Mouse (Mus musculus) embryonic fibroblast, embryonic 13.5 days (primary cell): ENCODE data around the gene Arid3a. TPM values are rescaled to one million over a fixed set of nuclear protein-coding genes. Genes with fewer than 3 reads are reported as not detected.
A peak's percentile ranks its signal among the peaks of the same experiment; 100 is the strongest.

ENCODE experiments used
- H3K27ac ChIP-seq: 2 replicates; pipeline ENCODE4 v1.5.1; 2012; ENCODE audit warnings: low read length, control low read depth, inconsistent platforms; ENCODE audit not compliant: insufficient read depth
- H3K4me1 ChIP-seq: 2 replicates; pipeline ENCODE4 v1.6.1; 2011; ENCODE audit warnings: low read length; ENCODE audit not compliant: control insufficient read depth, insufficient read depth
- H3K4me3 ChIP-seq: 2 replicates; pipeline ENCODE4 v1.5.1; 2011; ENCODE audit warnings: mild to moderate bottlenecking, control low read depth, low read length; ENCODE audit not compliant: insufficient read depth
- CTCF ChIP-seq: IDR thresholded peaks from 2 replicates; pipeline ENCODE4 v1.5.1; 2011; ENCODE audit warnings: mild to moderate bottlenecking, control low read depth, low read length, moderate library complexity, borderline replicate concordance; ENCODE audit not compliant: insufficient read depth
- POLR2A ChIP-seq: IDR thresholded peaks from 2 replicates; pipeline ENCODE4 v1.6.1; 2011; ENCODE audit warnings: low read depth, mild to moderate bottlenecking, control low read depth, low read length, moderate library complexity
- polyA plus RNA-seq: library from polyadenylated mRNA; stranded (reverse); fragments of >200 nt; gene quantifications from 2 replicates; pipeline ENCODE4 v1.2.4, GENCODE M21; 2011; ENCODE audit warnings: low read depth; ENCODE audit not compliant: missing spikeins, insufficient read length

The Arid3a gene
- polyA plus RNA-seq, 1 experiment, result 6.0 TPM

DNA sequence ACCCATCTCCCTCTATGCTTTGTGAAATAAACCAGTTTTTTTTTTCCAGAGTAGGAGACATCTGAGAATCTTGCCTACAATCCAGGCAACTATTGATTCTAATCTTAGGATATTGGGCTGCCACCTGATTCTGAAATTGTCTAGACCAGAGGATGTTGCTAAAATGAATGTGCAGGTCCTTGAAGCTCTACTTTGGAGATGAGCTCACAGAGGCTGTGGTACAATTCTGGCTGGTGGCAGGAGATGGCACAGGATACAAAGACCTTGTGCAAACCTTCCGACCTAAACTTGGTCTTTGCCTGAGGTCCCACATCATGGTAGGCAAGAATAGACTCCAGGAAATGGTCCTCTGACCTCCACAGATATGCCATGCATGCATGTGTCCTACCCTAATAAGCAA is 68.8 kb downstream of the Arid3a start:
- H3K4me3 ChIP-seq, result no peak overlapping the region
- TF ChIP-seq CTCF (no peak), POLR2A (no peak; the same call in 1 of the 2 replicates)
- no peaks in the 10 kb centered on the region for H3K4me1 ChIP-seq
- no peak overlapping the region for H3K27ac ChIP-seq

GRCm38 (mm10) chr10:79996272-79997033 is 69.6 kb downstream of the Arid3a start, which contains the start of gene Abca7:
Abca7 (plus strand) TSS chr10:79996494.
- no peak for TF ChIP-seq CTCF
- TF ChIP-seq POLR2A, result peak; percentile 64
- Histone ChIP-seq H3K4me1 (no peaks in the 10 kb centered on the region), H3K27ac (peak within 1 kb of the TSS; percentile 42), H3K4me3 (peak within 1 kb of the TSS; percentile 59)

- H3K27ac ChIP-seq, result peak overlapping the region; percentile 42; the same call in 1 of the 2 replicates
- H3K4me1 ChIP-seq, result no peaks in the 10 kb centered on the region
- peak overlapping the region; percentile 59 for H3K4me3 ChIP-seq
- TF ChIP-seq CTCF (no peak), POLR2A (no peak)
Measured at GRCm38 (mm10) chr10:79997034-79997760, 70.4 kb downstream of the Arid3a start.

DNA sequence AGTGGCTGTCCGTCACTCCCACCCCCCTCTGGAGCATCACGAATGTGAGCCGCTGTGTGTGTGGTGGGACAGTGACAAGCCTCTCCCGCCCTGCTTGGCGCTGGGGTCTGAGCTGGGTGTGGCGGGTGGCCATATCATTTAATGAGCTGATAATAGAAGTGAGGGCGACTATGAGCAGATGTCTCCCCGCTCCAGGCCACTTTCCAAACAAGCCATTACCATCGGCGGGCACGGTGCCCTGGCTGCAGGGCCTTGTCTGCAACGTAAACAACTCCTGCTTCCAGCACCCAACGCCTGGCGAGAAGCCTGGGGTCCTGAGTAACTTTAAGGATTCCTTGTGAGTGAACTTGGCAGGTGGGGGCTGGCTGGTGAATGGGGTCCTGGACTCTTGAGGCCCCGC is 71.0 kb downstream of the Arid3a start:
- no peak overlapping the region for H3K27ac ChIP-seq
- peak overlapping the region; percentile 59 for H3K4me3 ChIP-seq
- TF ChIP-seq CTCF (no peak), POLR2A (no peak)
- H3K4me1 ChIP-seq, result no peaks in the 10 kb centered on the region

DNA sequence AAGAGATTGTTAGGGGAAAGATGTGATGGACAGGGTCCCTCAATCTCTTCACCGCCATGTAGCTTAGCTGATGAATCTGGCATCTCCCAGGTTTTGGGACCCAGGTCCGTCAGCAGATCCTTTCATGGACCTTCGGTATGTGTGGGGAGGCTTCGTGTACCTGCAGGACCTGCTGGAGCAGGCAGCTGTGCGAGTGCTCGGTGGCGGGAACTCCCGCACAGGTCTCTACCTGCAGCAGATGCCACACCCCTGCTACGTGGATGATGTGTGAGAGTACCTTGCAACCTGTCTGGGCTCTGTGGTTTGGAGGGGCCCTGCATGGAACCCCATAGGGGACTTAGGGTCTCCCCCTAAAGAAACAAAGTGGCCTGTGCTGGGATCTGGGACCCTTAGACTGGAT is 75.1 kb downstream of the Arid3a start:
- Histone ChIP-seq H3K4me3 (no peak overlapping the region), H3K4me1 (no peaks in the 10 kb centered on the region), H3K27ac (no peak overlapping the region)
- TF ChIP-seq CTCF, result no peak
- no peak for TF ChIP-seq POLR2A

- Histone ChIP-seq H3K4me1 (no peaks in the 10 kb centered on the region), H3K4me3 (no peak overlapping the region), H3K27ac (no peak overlapping the region)
- no peak for TF ChIP-seq POLR2A
- TF ChIP-seq CTCF, result no peak
Measured at GRCm38 (mm10) chr10:80002829-80003228, 76.0 kb downstream of the Arid3a start.

GRCm38 (mm10) chr10:80003374-80004232 is 76.8 kb downstream of the Arid3a start:
- Histone ChIP-seq H3K4me3 (no peak overlapping the region), H3K27ac (no peak overlapping the region), H3K4me1 (no peaks in the 10 kb centered on the region)
- no peak for TF ChIP-seq CTCF
- no peak for TF ChIP-seq POLR2A

GRCm38 (mm10) chr10:80004233-80004705 is 77.4 kb downstream of the Arid3a start:
- H3K4me1 ChIP-seq, result no peaks in the 10 kb centered on the region
- H3K4me3 ChIP-seq, result no peak overlapping the region
- no peak overlapping the region for H3K27ac ChIP-seq
- TF ChIP-seq POLR2A (no peak), CTCF (no peak)

Other genes starting within 250 kb of the Arid3a start
- gene Cdc34, start 244.8 kb upstream of the Arid3a start, polyA plus RNA-seq, result 117 and 149 TPM in 2 replicates
- 0.65 TPM in 1 of 2 replicates, not detected in the other for gene Gzmm, start 238.0 kb upstream of the Arid3a start, polyA plus RNA-seq
- gene Bsg, start 222.6 kb upstream of the Arid3a start, polyA plus RNA-seq, result 766 and 774 TPM in 2 replicates
- gene Hcn2, start 210.4 kb upstream of the Arid3a start, polyA plus RNA-seq, result 0.91 and 1.9 TPM in 2 replicates
- gene Polrmt, start 180.5 kb upstream of the Arid3a start, polyA plus RNA-seq, result 14.9 TPM in 2 replicates
- gene Fgf22, start 172.0 kb upstream of the Arid3a start, polyA plus RNA-seq, result 0.23 TPM in 1 of 2 replicates, not detected in the other
- 38.4 and 39.5 TPM in 2 replicates for gene Rnf126, start 160.1 kb upstream of the Arid3a start, polyA plus RNA-seq
- 21.9 and 42.7 TPM in 2 replicates for gene Fstl3, start 149.8 kb upstream of the Arid3a start, polyA plus RNA-seq
- not detected in 2 replicates for gene Prss57, start 136.1 kb upstream of the Arid3a start, polyA plus RNA-seq
- gene Palm, start 133.5 kb upstream of the Arid3a start, polyA plus RNA-seq, result 45.2 and 54.0 TPM in 2 replicates
- gene Misp, start 106.1 kb upstream of the Arid3a start, polyA plus RNA-seq, result not detected in 2 replicates
- gene Ptbp1, start 72.6 kb upstream of the Arid3a start, polyA plus RNA-seq, result 351 and 422 TPM in 2 replicates
- gene Prtn3, start 52.6 kb upstream of the Arid3a start, polyA plus RNA-seq, result not detected in 2 replicates
- 3.1 and 4.9 TPM in 2 replicates for gene Plppr3, start 52.4 kb upstream of the Arid3a start, polyA plus RNA-seq
- gene Elane, start 40.8 kb upstream of the Arid3a start, polyA plus RNA-seq, result not detected in 2 replicates
- gene Cfd, start 36.2 kb upstream of the Arid3a start, polyA plus RNA-seq, result not detected in 2 replicates
- 15.2 and 16.1 TPM in 2 replicates for gene Med16, start 18.1 kb upstream of the Arid3a start, polyA plus RNA-seq
- not detected in 2 replicates for gene Gm26602, start 16.2 kb upstream of the Arid3a start, polyA plus RNA-seq
- gene Kiss1r, start 10.1 kb upstream of the Arid3a start, polyA plus RNA-seq, result 0.44 TPM in 1 of 2 replicates, not detected in the other
- gene R3hdm4, start 5.8 kb upstream of the Arid3a start, polyA plus RNA-seq, result 66.3 and 86.3 TPM in 2 replicates
- 29.2 and 29.3 TPM in 2 replicates for gene Wdr18, start 33.1 kb downstream of the Arid3a start, polyA plus RNA-seq
- gene Grin3b, start 43.7 kb downstream of the Arid3a start, polyA plus RNA-seq, result 0.15 and 0.16 TPM in 2 replicates
- 73.4 and 78.1 TPM in 2 replicates for gene Tmem259, start 57.3 kb downstream of the Arid3a start, polyA plus RNA-seq
- 642 and 721 TPM in 2 replicates for gene Cnn2, start 61.5 kb downstream of the Arid3a start, polyA plus RNA-seq
- gene Abca7, start 69.5 kb downstream of the Arid3a start, polyA plus RNA-seq, result 3.5 and 4.0 TPM in 2 replicates
- gene Arhgap45, start 89.6 kb downstream of the Arid3a start, polyA plus RNA-seq, result 1.7 and 3.1 TPM in 2 replicates
- 46.3 and 61.0 TPM in 2 replicates for gene Polr2e, start 112.8 kb downstream of the Arid3a start, polyA plus RNA-seq
- 214 and 217 TPM in 2 replicates for gene Gpx4, start 120.1 kb downstream of the Arid3a start, polyA plus RNA-seq
- 50.7 and 53.5 TPM in 2 replicates for gene Sbno2, start 178.5 kb downstream of the Arid3a start, polyA plus RNA-seq
- gene Stk11, start 188.8 kb downstream of the Arid3a start, polyA plus RNA-seq, result 80.8 and 91.7 TPM in 2 replicates
- gene Atp5d, start 211.6 kb downstream of the Arid3a start, polyA plus RNA-seq, result 202 and 250 TPM in 2 replicates
- gene Cbarp, start 213.8 kb downstream of the Arid3a start, polyA plus RNA-seq, result 24.1 and 28.4 TPM in 2 replicates
- gene Midn, start 221.2 kb downstream of the Arid3a start, polyA plus RNA-seq, result 101 TPM in 2 replicates
- gene Cirbp, start 238.9 kb downstream of the Arid3a start, polyA plus RNA-seq, result 29.2 and 50.2 TPM in 2 replicates
- gene 1600002K03Rik, start 245.9 kb downstream of the Arid3a start, polyA plus RNA-seq, result 8.4 and 12.2 TPM in 2 replicates